Mouse (Mus musculus): ENCODE measurements at regions not wholly inside any gene's neighbourhood (a gene's known extent, or its start where the extent isn't known, plus 50 kb on each side); places are given as distances from the start of the nearest gene placed in this dataset.

DNA sequence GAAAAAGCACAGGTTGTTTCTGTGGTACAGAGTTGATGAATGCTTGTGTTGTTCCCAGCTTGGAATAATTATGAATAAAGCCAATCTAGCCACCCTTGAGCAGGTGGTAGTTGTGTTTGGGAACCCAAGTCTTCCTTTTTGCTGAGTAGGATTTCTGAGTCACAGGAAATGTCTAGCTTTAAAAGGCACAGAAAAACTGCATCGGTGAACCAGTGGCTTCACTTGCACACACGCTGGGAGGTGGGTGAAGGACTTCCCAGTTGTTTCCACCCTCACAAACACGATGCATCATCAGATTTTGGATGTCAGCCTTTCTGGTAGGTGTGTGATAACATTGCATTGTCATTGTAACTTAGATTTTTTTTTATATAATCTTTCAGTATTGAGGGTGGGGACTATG, 322.9 kb upstream of the Slco3a1 start:
- DNase-seq (ENCODE audit: low read depth, low spot score), result peak; percentile 24

DNA sequence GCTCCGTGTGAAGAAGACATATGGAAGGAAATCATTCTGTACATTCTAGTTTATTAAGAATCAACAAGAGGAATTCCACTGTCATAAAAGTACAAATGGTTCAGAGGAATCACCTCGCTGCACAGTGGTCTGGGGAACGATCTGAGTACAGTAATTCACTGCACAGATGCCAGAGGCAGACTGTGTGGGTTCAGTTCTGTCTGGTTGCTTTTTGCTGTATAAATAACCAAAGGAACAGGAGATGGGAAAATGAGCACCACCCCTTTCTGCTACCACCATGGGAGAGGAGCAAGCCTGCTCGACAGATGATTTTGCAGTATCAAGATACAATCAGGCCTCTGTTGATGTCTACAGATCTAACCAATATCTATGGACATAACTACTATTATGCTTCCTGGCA, 322.1 kb upstream of the Slco3a1 start:
- peak; percentile 48 for DNase-seq (ENCODE audit: low read depth, low spot score)

DNA sequence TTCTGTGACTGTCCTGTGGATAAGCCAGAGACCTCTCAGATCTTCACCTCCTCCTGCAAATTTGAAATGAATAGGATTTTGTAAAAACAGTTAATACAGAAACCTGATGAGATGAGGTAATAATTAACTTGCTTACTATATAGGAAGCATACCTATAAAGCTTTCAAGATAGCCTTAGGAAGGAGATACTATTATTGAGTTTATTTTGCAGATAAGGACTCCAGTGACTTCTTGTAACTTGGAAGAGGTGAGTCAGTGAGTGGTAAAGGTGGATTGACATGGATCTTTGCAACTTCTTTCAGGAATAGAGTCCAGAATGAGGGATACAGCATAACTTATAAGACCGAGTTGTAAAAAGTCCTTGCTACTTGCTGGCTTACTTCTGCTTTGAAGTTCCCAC, 315.7 kb upstream of the Slco3a1 start:
- no peak for DNase-seq (ENCODE audit: low read depth, low spot score)

DNA sequence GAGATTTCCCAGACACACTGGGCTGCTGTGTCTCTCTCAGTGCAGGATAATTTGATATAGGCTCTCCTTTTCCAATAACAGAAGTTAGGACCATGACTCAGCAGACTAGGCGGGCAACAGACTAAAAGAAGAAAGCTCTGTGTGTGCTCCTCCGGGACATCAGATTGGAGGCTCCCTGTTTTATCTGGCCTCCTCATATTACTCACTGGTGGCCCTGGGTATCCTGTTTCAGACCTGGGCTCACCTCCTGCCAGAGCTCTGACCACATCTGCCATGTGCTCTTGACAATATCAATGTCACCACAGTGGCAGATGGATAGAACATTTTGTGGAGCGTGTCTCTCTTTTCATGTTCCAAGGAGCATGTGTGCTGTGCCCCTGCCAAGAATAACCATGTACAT, 308.1 kb upstream of the Slco3a1 start:
- no peak for DNase-seq (ENCODE audit: low read depth, low spot score)

DNA sequence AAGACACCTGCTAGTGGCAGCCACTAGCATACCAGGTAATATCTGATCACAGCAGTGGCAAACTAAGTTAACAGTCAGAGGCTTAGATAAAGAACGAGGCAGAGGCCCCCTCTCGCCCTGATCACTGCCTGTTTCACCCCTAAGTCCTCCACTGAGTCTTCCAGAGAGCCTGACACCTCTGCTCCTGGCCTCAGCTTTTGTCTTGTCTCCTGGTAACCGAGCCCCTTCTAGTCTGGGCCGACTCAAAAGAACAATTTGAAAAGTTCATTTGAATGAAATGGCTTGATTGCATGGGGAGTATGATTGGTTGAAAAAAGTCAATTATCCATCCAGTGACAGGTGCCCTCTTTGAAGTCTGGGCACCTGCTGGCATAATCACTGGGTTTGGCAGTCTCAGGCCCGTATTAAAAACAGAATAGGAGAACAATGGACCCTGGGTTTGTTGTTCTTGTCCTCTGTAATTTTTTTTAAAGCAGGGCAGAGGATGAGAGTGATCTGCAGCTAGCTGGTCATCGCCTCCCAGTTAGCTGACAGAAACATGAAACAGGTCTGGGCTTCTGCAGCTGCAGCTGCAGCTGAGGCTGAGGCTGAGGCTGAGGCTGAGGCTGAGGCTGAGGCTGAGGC, 289.8 kb upstream of the Slco3a1 start:
- DNase-seq (ENCODE audit: low read depth, low spot score), result no peak

DNA sequence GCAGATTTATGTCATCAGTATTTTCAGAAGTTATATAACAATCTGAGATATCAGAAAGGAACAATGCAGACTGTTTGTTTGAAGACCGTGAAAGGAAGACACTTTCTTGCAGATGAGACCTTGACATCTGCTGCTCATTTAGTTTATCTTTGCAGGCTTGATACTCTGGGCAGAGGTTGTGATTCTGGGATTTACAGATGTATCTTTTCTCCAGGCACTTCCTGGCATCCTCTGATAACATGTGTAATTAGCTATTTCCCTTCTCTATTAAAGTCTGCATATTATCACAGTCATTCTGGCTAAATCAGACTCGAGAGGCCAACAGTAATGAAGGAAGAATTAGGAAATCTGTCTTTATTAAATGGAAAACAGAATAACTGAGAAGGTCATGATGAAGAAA, 268.7 kb upstream of the Slco3a1 start:
- no peak for DNase-seq (ENCODE audit: low read depth, low spot score)

DNA sequence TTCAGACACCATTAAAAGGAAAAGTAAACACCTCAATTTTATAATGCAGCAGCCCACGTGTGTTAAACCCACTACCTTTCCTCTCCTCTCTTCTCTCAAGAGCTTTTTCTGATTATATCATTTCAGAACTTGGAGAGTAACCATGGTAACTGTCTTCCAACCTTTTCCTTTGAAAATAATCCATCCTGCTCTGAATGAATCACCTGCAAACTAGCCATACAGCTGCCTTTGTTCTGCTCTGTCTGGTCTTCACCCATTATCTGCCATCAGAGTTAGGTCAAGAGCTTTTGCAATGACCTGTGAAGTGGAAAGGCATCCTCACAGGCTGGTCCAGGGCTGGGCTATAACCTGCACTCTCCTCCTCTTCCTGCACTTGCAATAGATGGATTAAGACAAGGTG, 238.7 kb upstream of the Slco3a1 start:
- no peak for DNase-seq (ENCODE audit: low read depth, low spot score)

DNA sequence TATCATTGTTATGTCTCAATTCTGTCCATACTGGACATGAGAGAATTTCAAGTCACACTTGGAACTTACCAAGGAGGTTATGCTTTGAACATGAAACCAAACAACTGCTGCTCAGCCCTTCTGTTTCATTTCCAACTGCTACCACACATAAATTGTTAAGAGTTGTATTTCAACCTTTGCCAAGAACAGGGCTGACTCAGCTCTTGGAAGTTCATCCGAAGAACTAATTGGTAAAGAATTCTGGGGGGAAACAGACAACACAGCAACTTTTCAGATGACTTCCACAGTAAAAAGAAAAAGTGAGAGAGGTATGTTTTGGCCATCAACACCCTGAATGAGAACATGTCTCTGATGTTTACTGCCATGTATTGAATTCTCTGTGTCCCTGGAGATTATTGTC, 234.1 kb upstream of the Slco3a1 start:
- no peak for DNase-seq (ENCODE audit: low read depth, low spot score)

DNA sequence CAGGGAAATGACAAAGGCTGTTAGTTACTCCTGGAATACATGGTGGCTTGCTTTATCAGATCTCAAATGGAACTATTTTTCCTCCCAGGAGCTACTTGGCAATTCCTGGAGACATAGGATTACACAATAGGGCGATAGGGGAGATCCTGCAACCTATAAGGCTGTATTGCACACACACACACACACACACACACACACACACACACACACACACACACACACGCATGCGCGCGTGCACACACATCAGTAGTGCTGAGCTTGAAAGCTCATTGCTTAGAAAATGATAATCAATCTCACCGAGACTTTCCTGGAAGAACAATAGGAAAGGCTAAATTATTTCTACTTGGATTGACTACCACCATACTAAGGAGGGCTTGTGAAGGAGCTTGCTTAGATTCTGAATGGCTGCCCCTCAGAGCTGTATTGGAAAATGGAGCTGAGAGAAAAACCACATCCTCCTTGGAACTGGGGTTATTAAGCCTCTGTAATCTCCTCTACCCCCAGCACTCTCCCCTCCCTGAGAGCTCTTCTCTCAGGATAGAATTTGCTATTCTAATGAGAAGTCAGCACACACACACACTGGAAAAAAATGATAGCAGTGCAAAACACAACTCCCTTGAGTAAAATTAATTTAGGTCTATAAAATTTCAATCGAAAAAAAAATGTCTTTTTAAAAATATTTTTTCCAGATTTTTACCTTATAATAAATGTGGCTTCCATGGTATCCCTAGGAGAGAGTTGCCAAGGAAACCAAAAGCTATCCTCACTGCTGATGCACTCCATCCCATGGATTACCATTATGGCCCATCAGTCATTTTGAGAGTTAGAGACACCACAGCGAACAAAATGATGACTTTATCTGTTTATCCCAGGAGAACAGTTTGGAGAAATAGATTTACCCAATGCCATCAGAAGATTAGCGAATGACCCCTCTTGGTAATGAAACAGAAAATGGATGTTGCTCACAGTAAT, 217.1 kb upstream of the Slco3a1 start:
- DNase-seq (ENCODE audit: low read depth, low spot score), result no peak

DNA sequence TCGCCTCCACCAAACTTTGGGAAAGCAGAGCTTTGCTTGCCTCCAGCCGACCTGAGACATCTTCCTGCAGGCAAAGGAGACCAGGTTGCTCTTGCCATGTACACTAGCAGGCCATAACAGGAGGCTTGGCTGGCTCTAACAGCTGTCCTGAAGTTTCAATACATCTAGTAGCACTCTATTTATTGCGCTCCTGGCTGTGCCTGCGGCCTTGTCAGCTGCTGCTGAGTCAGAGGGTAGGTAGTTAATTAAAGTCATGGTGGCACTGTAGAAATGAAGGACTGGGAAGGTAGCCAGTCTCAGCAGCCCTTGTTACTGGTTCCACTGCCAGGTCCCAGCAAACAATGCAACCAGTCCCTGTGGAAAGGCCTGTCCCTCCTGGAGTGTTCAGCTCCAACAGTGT, 212.0 kb upstream of the Slco3a1 start:
- DNase-seq (ENCODE audit: low read depth, low spot score), result no peak

DNA sequence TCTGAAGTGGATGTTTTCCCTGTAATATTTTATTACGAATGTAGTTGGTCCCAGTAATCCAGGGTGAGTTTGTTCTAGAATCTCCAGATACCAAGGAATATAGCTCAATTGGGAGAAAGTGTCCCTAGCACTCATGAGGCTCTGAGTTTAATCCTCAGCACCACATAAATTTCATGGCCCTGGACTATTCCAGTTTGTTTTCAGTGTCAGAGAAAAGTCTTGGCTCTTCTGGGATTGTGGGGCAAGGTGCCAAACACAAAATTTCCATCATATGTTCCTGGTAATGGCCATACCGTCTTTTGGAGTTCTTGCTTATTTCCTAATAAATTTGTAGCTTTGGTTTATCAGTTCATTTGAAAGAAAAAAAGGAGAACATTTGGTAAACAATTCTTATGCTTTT, 202.9 kb upstream of the Slco3a1 start:
- no peak for DNase-seq (ENCODE audit: low read depth, low spot score)

DNA sequence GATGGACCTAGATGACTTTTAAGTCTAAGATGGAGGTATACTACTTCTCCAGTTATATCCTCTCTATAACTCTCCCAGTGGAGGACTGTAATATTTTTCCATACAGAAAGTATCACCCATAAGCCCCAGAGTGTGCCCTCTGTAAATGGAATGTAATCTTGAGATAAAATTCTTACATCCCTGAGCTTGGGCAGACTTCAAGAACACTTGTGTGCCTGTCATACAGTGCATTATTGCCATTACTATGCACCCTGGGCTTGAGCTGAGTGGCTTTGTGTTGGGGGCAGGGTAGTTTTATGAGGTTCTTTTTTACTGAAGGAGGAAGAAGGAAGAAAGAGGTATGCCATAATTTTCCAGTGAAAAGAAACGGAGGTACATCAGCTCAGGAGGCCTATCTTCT, 193.1 kb upstream of the Slco3a1 start:
- no peak for DNase-seq (ENCODE audit: low read depth, low spot score)

DNA sequence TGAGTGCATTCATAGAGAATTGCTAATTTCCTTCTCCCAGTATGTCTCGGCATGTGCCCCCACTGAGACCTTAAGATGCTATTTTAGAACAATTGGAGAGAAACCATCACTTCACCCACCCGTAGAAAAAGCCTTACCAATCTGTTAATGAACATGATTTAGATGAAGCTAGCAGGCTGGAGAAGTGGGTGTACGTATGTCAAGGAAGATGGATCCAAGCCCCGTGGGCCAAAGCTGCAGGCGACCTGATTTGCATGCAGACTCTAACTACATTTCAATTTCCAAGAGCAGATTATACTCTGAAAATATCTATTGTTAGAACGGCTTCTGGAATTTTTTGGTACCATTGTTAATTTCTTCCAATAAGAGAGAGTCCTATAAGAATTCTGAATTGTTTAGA, 180.4 kb upstream of the Slco3a1 start:
- peak; percentile 36 for DNase-seq (ENCODE audit: low read depth, low spot score)

DNA sequence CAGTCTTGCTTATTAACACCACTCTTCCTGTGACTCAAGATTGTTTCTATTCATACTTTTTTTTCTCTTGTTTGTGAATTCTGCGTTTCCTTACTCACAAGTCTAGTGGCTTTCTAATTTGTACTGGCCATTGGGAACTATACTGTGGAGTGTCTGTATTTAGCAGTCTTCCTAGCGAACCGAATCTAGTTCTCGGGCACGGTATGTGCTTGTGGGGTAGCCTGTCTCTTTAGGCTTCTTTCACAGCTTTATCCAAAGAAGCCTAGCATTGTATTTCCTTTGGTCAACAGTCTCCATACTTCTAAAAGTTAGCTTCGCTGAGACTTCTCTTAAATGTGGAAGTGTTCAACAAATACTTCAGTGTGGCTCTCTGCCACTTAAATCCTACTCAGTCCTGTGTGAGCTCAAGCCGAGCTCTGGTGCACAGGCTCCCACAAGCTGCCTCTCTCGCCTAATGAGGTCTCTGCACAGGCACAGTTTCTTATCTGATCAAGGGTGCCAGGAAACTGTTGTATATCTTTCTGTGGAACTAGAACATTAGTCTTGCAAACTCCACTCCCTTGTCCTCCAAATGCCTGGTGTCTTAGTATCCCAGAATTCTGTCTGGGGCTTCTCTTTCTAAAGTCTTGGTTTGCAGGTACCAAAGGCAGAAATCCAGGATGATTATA, 171.9 kb upstream of the Slco3a1 start:
- no peak for DNase-seq (ENCODE audit: low read depth, low spot score)

DNA sequence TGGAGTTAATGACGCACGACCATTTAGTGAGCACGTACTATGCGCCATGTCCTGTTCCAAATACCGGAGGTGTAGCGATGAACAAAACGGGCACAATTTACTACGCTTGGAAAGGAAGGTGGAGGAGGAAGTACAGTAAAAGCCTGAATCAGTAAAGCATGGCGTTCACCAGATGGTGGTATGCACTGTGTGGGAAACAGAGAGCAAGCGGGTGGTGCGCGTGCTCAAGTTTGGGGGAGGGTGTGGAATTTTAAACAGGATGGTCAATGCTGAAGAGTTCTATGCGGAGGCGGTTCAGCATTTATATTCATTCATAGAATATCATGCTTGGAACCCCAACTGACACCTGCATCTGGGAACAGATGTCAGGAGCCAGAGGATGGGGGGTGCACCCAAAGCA, 164.7 kb upstream of the Slco3a1 start:
- peak; percentile 64 for DNase-seq (ENCODE audit: low read depth, low spot score)

DNA sequence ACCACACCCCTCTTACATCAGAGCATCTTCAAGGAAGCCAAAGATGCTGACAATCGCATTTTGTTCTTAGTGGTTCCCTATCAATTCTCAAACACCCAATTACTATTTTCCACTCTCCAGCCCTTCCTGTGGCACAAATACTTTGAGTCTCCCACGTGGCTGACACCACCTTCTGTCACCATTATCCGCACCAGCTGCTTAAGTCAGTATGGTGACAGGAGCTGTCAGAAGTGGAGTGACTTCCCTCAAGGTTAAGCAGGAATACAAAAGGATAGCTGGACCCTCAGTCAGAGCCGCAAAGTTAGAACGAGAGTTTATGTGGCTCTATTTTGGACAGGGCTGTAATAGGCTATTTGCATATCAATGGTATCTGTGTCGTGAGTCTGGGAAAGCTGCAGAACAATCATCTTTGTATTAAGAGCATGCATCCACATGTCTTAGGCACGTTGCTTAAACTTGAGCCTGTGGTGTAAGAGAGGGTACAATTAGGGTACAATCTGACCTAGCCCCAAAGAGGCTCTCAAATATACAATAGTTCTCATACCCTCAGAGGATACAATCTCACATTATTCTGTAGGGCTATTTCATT, 155.5 kb upstream of the Slco3a1 start:
- DNase-seq (ENCODE audit: low read depth, low spot score), result no peak

DNA sequence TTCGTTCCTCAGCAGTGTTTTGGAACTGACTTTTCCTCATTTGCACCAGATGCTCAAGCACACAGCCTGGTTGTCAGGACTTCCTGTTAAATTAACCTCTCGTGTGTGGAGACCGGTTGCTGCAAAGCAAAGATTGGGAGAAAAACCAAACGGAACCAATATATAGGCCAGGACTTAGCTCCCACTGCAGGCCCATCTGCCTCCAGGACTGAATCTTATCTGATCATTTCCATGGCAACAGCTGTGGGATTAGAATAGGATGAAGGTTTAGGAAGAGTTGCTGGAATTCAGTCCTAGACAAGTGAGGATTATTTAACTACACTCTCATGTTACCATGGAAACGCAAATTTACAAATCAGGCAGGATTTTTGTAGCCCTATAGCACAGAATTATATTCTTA, 154.4 kb upstream of the Slco3a1 start:
- DNase-seq (ENCODE audit: low read depth, low spot score), result peak; percentile 55

DNA sequence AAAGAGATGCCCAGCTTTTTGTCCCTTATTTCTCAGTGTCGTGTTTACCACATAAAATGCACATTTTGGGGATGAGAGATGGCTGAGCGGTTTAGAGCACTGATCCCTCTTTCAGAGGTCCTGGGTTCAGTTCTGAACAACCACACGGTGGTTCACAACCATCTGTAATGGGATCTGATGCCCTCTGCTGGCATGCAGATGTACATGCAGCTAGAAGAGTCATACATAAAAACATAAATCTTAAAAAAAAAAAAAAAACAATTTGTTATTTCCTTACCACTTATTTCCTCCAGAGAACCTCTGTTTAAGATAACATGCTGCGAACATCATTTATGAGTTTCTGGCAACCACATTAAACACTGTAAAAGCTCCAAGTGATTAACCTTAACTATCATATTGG, 149.0 kb upstream of the Slco3a1 start:
- no peak for DNase-seq (ENCODE audit: low read depth, low spot score)

DNA sequence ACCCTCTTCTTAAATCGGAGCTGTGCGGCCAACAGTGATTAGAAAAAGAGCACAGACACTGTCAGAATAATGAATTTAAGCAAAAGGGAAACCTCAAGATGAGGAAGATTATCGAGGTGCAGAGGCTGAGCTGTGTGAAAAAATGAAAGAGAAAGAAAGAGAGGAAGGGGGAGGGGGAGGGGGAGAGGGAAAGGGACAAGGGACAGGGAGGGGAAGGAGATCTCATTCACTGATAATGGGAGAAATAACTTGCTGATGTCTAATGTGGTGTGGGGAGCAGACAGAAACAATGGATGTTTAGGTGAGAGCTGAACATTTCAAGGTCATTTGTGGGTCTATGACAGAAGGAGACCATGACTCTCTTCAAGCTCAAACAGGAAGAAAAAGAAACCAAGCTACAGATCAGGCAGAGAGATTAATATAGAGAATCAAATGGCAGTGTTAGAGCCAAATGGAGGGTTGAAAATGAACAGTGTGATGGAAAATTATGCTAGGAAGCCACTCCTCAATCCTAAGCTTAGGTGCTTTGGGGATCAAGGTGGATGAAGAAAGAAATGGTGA, 143.3 kb upstream of the Slco3a1 start:
- DNase-seq (ENCODE audit: low read depth, low spot score), result no peak

DNA sequence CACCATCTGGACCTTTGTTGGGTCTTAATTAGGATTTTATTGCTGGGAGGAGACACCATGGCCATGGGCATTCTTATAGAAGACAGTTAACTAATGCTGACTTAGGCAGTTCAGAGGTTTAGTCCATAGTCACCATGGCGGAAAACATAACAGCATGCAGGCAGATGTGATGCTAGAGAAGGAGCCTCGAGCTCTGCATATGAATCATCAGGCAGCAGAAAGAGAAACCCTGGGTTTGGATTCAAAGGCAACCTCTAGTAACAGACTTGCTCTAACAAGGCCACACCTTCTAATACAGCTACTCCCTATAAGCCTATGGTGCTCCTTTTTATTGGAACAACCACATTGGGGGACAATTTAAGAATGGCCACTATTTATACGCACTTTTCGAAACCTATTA, 141.7 kb upstream of the Slco3a1 start:
- no peak for DNase-seq (ENCODE audit: low read depth, low spot score)

DNA sequence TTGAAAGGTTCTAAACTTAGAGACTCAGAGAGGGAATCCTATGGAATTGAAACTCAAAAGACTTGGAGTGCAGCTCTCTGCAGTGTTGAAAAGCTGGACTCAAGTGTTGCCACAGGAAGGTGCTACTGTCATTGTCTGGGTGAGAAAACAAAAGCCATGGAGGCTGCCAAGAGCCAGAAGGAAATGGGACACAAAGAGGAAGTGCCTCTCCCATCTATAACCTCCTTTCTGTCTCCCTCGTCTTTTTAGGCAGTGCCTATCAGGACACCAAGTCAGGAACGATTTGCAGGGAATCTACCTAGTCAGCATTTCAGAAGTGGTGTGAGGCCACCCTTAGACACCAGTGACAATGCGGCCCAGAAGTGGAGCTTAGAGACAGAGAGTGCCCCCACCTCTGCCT, 138.5 kb upstream of the Slco3a1 start:
- DNase-seq (ENCODE audit: low read depth, low spot score), result no peak

DNA sequence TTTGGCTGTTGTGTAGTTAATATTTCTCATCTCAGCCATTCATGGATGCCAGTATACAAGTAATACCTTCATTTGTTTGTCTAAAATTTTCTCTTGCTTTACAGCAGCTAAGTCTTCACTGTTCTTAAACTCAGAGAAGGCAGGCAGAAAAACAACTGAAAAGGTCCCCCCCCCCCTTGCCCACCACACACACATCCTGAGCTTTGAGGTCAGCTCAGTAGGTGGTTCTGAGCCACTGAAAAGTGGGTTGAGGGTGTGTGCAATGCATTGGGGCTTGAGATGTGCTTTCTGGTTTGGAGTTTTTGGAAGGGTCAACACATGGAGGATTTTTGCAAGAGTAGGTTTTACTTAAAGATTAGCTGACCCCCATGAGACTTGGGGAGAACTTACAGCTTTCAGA, 136.1 kb upstream of the Slco3a1 start:
- DNase-seq (ENCODE audit: low read depth, low spot score), result no peak

Data from telencephalon, adult 2 months (tissue).